Mouse (Mus musculus): ENCODE measurements around the gene Dtx4. TPM values are rescaled to one million over a fixed set of nuclear protein-coding genes. Genes with fewer than 3 reads are reported as not detected.

Gene Dtx4
- polyA plus RNA-seq, 1 experiment: 50.1 TPM

DNA sequence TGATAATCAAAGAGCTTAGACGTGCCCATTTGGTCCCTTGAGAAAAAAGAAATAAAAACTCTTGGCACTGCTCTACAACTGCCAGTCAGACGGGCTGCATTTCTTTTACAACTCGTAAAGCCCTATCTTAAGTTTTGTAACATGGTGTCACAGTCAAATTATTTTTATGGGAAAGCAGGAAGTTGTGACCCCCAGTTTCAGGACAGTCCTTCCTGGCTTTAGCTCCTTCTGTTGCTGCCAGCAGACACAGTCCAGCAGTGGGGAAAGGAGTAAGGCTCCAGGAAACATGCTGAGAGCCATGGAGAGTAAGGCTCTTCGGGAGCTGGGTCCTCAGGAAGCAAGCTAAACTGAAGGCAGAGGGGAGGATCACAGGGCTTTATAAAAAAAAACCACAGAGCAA lies 17.5 kb downstream of the Dtx4 start:
- no peak for DNase-seq (ENCODE audit: low read depth)
- no peak for TF ChIP-seq CTCF (IDR thresholded peaks at IDR 0.05; ENCODE audit: borderline replicate concordance, extremely low read depth, insufficient read depth, insufficient read length)
- TF ChIP-seq POLR2A (IDR thresholded peaks at IDR 0.05; ENCODE audit: borderline replicate concordance, extremely low read depth, insufficient read depth, insufficient read length, poor library complexity, severe bottlenecking): no peak

DNA sequence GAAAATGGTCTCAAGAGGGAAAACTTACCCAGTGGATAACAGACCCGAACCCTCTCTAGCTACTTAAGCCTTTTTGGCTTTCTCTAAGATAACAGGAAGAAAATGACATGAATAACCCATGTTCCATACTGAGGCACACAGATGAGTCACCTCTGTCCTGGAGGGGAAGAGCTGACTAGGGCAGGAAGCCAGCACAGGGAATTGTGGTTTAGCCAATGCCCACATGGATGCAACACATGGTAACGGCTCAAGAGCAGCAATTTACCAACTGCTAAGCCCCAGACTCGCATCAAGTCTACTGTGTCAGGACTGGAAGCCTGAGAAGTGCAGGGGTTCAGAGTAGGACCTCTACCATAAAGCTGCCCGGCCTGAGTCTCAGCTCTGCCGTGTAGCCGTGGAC lies 22.9 kb downstream of the Dtx4 start:
- TF ChIP-seq POLR2A (IDR thresholded peaks at IDR 0.05; ENCODE audit: borderline replicate concordance, extremely low read depth, insufficient read depth, insufficient read length, poor library complexity, severe bottlenecking) (no peak), CTCF (IDR thresholded peaks at IDR 0.05; ENCODE audit: borderline replicate concordance, extremely low read depth, insufficient read depth, insufficient read length) (no peak)
- DNase-seq (ENCODE audit: low read depth): no peak

DNA sequence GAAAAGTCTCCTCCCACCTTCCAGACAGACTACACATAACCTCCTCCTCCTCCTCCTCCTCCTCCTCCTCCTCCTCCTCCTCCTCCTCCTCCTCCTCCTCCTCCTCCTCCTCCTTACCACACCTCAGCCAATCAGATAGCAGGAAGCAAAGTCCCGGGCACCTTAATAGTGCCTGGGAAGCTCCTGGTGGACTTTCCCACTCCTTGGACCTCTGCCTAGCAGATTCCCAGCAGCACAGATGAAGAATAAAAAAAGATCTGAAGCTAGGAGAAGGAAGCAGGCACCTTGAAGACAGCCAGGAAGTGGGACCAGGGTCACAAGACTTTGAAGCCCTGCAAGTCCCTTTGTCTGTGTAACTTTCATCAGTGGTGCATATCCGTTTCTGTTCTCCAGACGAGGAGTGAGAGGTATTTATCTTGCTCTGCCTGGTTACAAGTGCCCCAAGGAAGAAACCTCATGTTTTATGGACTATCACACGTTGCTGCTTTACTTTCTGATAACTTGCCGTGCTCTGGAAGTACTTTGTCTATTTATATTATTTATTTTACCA lies 24.5 kb downstream of the Dtx4 start:
- no peak for TF ChIP-seq POLR2A (IDR thresholded peaks at IDR 0.05; ENCODE audit: borderline replicate concordance, extremely low read depth, insufficient read depth, insufficient read length, poor library complexity, severe bottlenecking)
- no peak for DNase-seq (ENCODE audit: low read depth)

DNA sequence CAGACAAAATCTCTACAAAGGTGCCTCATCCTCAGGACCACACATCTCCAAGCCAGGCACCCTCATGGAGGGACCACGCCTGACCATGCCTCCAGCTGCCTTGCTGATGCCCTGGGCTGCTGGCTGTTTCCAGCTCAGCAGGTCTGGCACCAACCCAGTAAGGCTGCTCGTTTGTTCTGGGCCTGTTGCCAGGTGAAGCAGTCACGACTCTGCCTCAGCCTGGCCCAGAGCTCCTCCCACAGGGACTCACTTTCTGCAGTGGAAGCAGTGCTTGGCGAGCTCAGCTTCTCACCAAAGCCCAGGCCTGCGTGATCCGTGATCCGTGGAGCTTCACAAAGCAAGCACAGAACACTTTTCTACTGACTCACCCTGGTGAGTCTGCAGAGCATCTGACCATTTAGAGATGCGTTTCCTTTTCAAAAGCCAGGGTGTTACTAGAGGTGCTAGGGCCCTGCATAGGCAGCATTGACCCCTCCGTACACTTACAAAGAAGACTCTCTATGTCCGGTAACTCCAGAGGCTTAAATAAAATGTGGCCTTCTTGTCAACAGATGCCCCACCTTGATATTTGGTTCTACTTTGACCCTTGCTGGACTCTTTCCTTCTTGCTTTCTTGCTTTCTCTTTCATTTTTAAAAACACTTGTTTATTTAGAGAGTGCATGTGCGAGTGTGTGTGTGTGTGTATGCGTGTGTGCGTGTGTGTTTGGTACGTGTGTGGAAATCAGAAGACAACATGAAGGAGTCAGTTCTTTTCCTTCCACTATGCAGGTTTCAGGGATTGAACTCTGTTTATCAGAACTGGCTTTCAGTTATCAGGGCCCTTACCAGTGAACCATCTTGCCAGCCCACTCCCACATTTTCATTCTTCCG lies 25.6 kb downstream of the Dtx4 start:
- peak; percentile 95 for DNase-seq (ENCODE audit: low read depth)
- no peak for TF ChIP-seq CTCF (IDR thresholded peaks at IDR 0.05; ENCODE audit: borderline replicate concordance, extremely low read depth, insufficient read depth, insufficient read length)
- TF ChIP-seq POLR2A (IDR thresholded peaks at IDR 0.05; ENCODE audit: borderline replicate concordance, extremely low read depth, insufficient read depth, insufficient read length, poor library complexity, severe bottlenecking): no peak

DNA sequence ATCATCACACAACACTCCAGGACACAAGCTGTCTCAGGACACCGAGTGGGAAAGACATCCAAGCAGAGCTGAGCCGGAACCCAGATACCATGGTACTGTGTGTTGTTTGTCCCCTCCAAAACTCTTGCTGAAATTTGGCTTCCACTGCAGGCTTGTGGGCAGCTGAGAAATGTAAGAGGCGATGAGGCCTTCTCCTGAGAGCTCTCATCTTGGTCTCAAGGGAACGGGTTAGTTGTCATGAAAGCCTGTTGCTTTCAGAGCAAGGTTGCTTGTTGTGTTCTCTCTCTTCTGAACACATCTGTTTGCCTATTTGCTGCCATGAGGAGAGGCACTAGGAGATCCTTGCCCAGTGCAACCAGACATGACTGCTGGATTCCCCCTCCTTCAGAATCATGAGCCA lies 27.3 kb downstream of the Dtx4 start:
- DNase-seq (ENCODE audit: low read depth): no peak
- TF ChIP-seq CTCF (IDR thresholded peaks at IDR 0.05; ENCODE audit: borderline replicate concordance, extremely low read depth, insufficient read depth, insufficient read length) (no peak), POLR2A (IDR thresholded peaks at IDR 0.05; ENCODE audit: borderline replicate concordance, extremely low read depth, insufficient read depth, insufficient read length, poor library complexity, severe bottlenecking) (no peak)

DNA sequence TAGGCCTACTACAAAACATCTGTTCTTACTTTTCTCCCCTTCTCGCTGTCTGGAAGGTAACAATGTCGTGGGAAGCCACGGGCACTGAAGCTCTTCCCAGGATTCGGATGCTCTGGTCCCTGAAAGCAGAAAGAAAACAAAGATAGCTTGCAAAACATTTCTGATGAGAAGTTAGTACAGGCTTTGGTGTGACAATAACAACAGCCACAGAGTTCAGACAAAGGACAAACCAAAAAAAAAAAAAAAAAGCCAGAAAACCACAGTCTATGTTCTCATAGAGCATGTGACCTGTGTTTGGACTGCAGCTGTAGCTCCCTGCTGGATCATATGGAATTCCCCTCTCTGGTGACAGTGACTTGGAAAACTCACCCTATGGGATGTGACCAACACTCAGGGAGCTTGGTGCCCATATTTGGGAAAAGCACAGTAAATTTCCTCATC lies 28.0 kb downstream of the Dtx4 start:
- no peak for TF ChIP-seq CTCF (IDR thresholded peaks at IDR 0.05; ENCODE audit: borderline replicate concordance, extremely low read depth, insufficient read depth, insufficient read length)
- TF ChIP-seq POLR2A (IDR thresholded peaks at IDR 0.05; ENCODE audit: borderline replicate concordance, extremely low read depth, insufficient read depth, insufficient read length, poor library complexity, severe bottlenecking): no peak
- DNase-seq (ENCODE audit: low read depth): no peak

DNA sequence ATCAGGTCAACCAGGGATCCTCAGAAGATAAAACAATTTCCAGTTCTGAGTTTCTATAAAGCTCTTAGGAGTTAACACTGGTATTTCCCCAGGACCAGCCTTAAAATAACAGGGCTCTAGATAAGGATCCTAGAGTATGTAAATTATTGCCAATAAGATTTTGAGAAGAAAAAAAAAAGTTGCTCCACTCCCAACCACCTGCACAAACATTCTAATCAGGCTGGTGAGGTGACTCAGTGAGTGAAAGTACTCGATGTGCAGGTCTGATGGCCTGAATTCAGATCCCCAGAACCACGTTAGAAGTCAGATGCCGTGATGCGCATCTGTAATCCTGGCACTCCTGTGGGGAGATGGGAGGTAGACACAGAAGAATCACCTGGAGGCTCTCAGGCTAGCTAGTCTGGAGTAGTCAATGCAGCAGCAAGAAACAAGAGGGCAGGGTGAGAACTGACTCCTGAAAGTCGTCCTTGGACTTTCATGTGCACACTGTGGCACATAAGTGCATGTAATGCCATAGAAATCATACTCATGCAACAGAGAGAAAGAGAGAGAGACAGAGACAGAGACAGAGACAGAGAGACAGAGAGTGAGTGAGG lies 28.8 kb downstream of the Dtx4 start:
- DNase-seq (ENCODE audit: low read depth): no peak
- TF ChIP-seq POLR2A (IDR thresholded peaks at IDR 0.05; ENCODE audit: borderline replicate concordance, extremely low read depth, insufficient read depth, insufficient read length, poor library complexity, severe bottlenecking) (no peak), CTCF (IDR thresholded peaks at IDR 0.05; ENCODE audit: borderline replicate concordance, extremely low read depth, insufficient read depth, insufficient read length) (no peak)

DNA sequence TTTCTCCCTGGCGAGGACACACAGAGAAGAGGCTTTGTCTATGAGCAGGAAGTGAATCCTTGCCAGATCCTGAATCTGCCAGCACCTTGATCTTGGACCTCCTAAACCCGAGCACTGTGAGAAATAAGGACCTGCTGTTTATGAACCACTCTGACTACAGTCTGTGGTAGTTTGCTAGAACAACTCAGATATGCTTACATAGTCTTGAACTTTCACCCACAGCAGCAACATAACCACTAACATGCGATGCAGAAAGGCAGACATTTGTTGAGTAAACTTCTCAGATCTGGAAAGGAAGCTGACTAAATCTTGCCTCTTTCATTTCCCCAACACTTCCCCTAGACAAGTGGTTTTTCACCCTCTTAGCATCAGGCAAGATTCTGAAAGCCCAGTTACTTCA lies 29.4 kb downstream of the Dtx4 start:
- DNase-seq (ENCODE audit: low read depth): no peak
- TF ChIP-seq CTCF (IDR thresholded peaks at IDR 0.05; ENCODE audit: borderline replicate concordance, extremely low read depth, insufficient read depth, insufficient read length) (no peak), POLR2A (IDR thresholded peaks at IDR 0.05; ENCODE audit: borderline replicate concordance, extremely low read depth, insufficient read depth, insufficient read length, poor library complexity, severe bottlenecking) (no peak)

DNA sequence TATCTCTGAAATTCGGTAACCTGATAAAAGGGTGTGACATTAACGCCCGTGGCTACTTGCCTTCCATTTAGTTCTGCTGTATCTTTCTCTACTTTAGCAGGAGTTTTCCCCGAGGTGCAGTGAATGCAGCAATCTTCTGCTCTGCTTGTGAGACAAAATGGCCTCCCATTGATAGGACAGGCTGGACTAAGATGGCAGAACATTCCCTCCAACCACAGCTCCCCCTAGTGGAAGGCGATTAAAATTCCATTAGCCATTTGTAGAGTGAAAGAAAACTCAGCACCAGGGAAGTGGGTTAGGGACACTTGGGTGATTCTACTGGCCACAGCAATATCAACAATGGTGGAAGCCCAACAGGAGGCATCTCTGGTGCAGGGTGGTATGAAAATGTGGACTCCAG lies 33.8 kb downstream of the Dtx4 start:
- DNase-seq (ENCODE audit: low read depth): peak; percentile 47
- TF ChIP-seq CTCF (IDR thresholded peaks at IDR 0.05; ENCODE audit: borderline replicate concordance, extremely low read depth, insufficient read depth, insufficient read length) (peak; percentile 51; the same call in 1 of the 2 replicates), POLR2A (IDR thresholded peaks at IDR 0.05; ENCODE audit: borderline replicate concordance, extremely low read depth, insufficient read depth, insufficient read length, poor library complexity, severe bottlenecking) (no peak)

DNA sequence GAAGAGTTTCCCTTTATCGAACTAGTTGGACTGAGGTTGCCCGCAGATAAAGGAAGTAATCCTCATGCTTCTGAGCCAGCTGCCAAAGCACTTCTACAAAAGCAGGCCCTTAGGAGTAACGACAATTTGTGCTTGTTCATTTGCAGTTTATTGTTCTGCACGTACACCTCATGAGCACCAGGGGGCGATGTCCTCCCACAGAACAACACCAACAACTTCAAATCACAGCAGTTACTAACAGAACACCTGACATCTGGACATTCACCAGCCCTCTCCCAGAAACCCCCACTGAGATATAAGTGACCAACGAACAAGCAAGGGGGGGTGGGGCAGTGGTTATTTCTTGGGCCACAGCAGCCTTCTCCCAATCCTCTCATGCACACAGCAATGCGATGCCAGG lies 35.0 kb downstream of the Dtx4 start:
- peak; percentile 85 for DNase-seq (ENCODE audit: low read depth)
- TF ChIP-seq CTCF (IDR thresholded peaks at IDR 0.05; ENCODE audit: borderline replicate concordance, extremely low read depth, insufficient read depth, insufficient read length) (peak; percentile 83), POLR2A (IDR thresholded peaks at IDR 0.05; ENCODE audit: borderline replicate concordance, extremely low read depth, insufficient read depth, insufficient read length, poor library complexity, severe bottlenecking) (no peak)

DNA sequence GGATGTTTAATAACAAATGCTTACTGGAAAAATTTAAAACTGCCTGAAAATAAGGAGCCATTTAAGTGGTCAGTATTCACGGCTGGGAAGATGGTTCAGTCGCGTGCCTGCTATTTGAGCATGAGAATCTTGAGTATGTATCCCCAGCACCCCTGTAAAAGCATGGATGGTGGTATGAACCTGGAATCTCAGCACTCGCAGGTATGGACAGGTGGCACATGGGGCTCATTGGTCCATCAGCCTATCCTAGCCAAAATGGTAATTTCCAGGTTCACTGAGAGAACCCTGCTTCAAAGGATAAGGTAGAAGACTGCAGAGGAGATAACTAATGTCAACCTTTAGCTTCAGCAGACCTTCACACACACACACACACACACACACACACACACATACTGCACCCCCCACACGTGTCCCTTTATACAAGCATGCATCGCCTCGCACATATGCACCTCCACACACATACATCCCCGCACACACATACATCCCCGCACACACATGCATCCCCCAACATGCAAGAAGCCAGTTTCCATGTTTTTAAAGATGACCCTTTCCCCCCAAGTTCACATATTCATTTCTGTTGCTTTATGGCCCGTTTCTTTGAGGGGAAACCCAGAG lies 35.6 kb downstream of the Dtx4 start:
- no peak for DNase-seq (ENCODE audit: low read depth)
- TF ChIP-seq POLR2A (IDR thresholded peaks at IDR 0.05; ENCODE audit: borderline replicate concordance, extremely low read depth, insufficient read depth, insufficient read length, poor library complexity, severe bottlenecking) (no peak), CTCF (IDR thresholded peaks at IDR 0.05; ENCODE audit: borderline replicate concordance, extremely low read depth, insufficient read depth, insufficient read length) (no peak)
